Comparison of ENCODE assay signal across 17 mouse cellular contexts in genomic region chr7:78440476-78440875, GRCm38 (mm10).
"Had no signal": no experiment of that assay in that cellular context is flagged by ENCODE, and none has a peak within 500 bp of the region (broad histone marks: within the 10 kb centered on the region; RNA-seq: fewer than 3 reads in every experiment).

No protein-coding gene starts in this region.

- H3K27me3 ChIP-seq: liver, embryonic 15.5 days; midbrain, embryonic 12.5 days; neural tube, embryonic 12.5 days; stomach, embryonic 15.5 days had no signal

- H3K27ac ChIP-seq: liver, embryonic 15.5 days; midbrain, embryonic 10.5 days; midbrain, embryonic 12.5 days; neural tube, embryonic 12.5 days; stomach, embryonic 15.5 days; stomach, postnatal 0 days had no signal

- H3K4me3 ChIP-seq: liver, embryonic 15.5 days; midbrain, embryonic 10.5 days; midbrain, embryonic 12.5 days; myocyte; neural tube, embryonic 12.5 days; stomach, embryonic 15.5 days had no signal

- H3K4me2 ChIP-seq: liver, embryonic 15.5 days; lung, embryonic 14.5 days; midbrain, embryonic 12.5 days; neural tube, embryonic 12.5 days; stomach, embryonic 15.5 days had no signal

- H3K4me1 ChIP-seq: liver, embryonic 15.5 days; midbrain, embryonic 10.5 days; midbrain, embryonic 12.5 days; neural tube, embryonic 12.5 days; stomach, embryonic 15.5 days had no signal

- ATAC-seq: liver, postnatal 0 days; midbrain, embryonic 16.5 days had no signal

- H3K9ac ChIP-seq: liver, embryonic 15.5 days; liver, postnatal 0 days; lung, embryonic 14.5 days; midbrain, embryonic 12.5 days; neural tube, embryonic 12.5 days; stomach, embryonic 15.5 days had no signal

- DNase-seq: liver, postnatal 0 days; lung, embryonic 14.5 days; lung, postnatal 10 days; lung, postnatal 4 days; midbrain, embryonic 14.5 days; right cerebral cortex, postnatal 14 days; thymus, adult 18-20 months; thymus, postnatal 14 days; thymus, postnatal 36 days had no signal

- H3K9me3 ChIP-seq: liver, embryonic 15.5 days; midbrain, embryonic 10.5 days; midbrain, embryonic 12.5 days; neural tube, embryonic 12.5 days; stomach, embryonic 15.5 days had no signal

- H3K36me3 ChIP-seq: liver, embryonic 15.5 days; midbrain, embryonic 10.5 days; midbrain, embryonic 12.5 days; neural tube, embryonic 12.5 days; stomach, embryonic 15.5 days had no signal
